ENCODE assay signal across 8 mouse cellular contexts in genomic region chr2:11429538-11429937, GRCm38 (mm10).
A peak's percentile ranks its signal among the peaks of the same experiment; 100 is the strongest.
DNase-seq lines count a peak whose midpoint lies in the region; ATAC-seq and TF ChIP-seq lines count a peak whose summit lies in the region.

No protein-coding gene starts in this region.

- DNase-seq in adrenal gland, adult 18-20 months (ENCODE audit: low spot score in 2 of 2), result peak; percentile 53 to 68
- DNase-seq in heart, adult 9 months (ENCODE audit: low spot score in 2 of 2), result peak; percentile 87 to 89
- DNase-seq in limb, embryonic 14.5 days (ENCODE audit: low spot score), result peak; percentile 72
- peak; percentile 70 to 82 for DNase-seq in monocyte, adult 2 months (ENCODE audit: low read depth in 1 of 2, low spot score in 2 of 2)
- DNase-seq in stomach, postnatal 0 days (ENCODE audit: low spot score), result peak; percentile 84

- no peak overlapping the region for H3K4me2 ChIP-seq in embryonic facial prominence, embryonic 15.5 days (replicated peaks)
- no peak overlapping the region for H3K4me2 ChIP-seq in kidney, embryonic 14.5 days (replicated peaks; ENCODE audit: low read depth, low read length)
- H3K4me2 ChIP-seq in limb, embryonic 14.5 days (replicated peaks; ENCODE audit: low read depth, low read length, severe bottlenecking), result no peak overlapping the region
- H3K4me2 ChIP-seq in stomach, postnatal 0 days (replicated peaks; ENCODE audit: low read depth), result no peak overlapping the region

- no peak overlapping the region for H3K9ac ChIP-seq in embryonic facial prominence, embryonic 15.5 days
- H3K9ac ChIP-seq in kidney, embryonic 14.5 days (ENCODE audit: low read depth, low read length), result no peak overlapping the region
- no peak overlapping the region for H3K9ac ChIP-seq in limb, embryonic 14.5 days (ENCODE audit: low read depth, low read length, severe bottlenecking)
- H3K9ac ChIP-seq in stomach, postnatal 0 days (ENCODE audit: low read length), result no peak overlapping the region

- H3K27ac ChIP-seq in embryonic facial prominence, embryonic 15.5 days (replicated peaks), result no peak overlapping the region
- H3K27ac ChIP-seq in kidney, embryonic 14.5 days (ENCODE audit: low read depth, low read length), result no peak overlapping the region
- no peak overlapping the region for H3K27ac ChIP-seq in limb, embryonic 14.5 days (replicated peaks; ENCODE audit: low read depth, low read length)
- peak overlapping the region; percentile 56 for H3K27ac ChIP-seq in stomach, postnatal 0 days (replicated peaks)

- peaks cover 6% of the 10 kb centered on the region; the same call in 1 of the 2 replicates for H3K4me1 ChIP-seq in embryonic facial prominence, embryonic 15.5 days
- peaks cover 22% of the 10 kb centered on the region for H3K4me1 ChIP-seq in kidney, embryonic 14.5 days (ENCODE audit: control insufficient read depth, insufficient read depth, low read length)
- 0 out of 2 replicates have a peak, but pooled peaks cover 4% of the 10 kb centered on the region for H3K4me1 ChIP-seq in limb, embryonic 14.5 days (ENCODE audit: control insufficient read depth, insufficient read depth, low read length)
- peaks cover 5% of the 10 kb centered on the region; the same call in 1 of the 2 replicates for H3K4me1 ChIP-seq in stomach, postnatal 0 days (replicated peaks; ENCODE audit: control insufficient read depth, insufficient read depth)

- 29% methylated on average over 3 of the region's 3 CpGs for whole genome bisulfite sequencing in embryonic facial prominence, embryonic 15.5 days
- WGBS in kidney, embryonic 14.5 days, result 12% methylated on average over 3 of the region's 3 CpGs
- 36% methylated on average over 3 of the region's 3 CpGs for WGBS in limb, embryonic 14.5 days
- 9% methylated on average over 3 of the region's 3 CpGs for WGBS in stomach, postnatal 0 days

- no peaks in the 10 kb centered on the region for H3K27me3 ChIP-seq in embryonic facial prominence, embryonic 15.5 days
- no peaks in the 10 kb centered on the region for H3K27me3 ChIP-seq in kidney, embryonic 14.5 days (ENCODE audit: control insufficient read depth, insufficient read depth, low read length)
- H3K27me3 ChIP-seq in limb, embryonic 14.5 days (ENCODE audit: control insufficient read depth, insufficient read depth, low read length), result no peaks in the 10 kb centered on the region
- no peaks in the 10 kb centered on the region for H3K27me3 ChIP-seq in stomach, postnatal 0 days (ENCODE audit: control insufficient read depth, insufficient read depth, low read length)

- TF ChIP-seq POLR2A in limb, embryonic 14.5 days (IDR thresholded peaks at IDR 0.05; ENCODE audit: borderline replicate concordance, extremely low read depth, insufficient read depth, insufficient read length), result no peak

- ATAC-seq in embryonic facial prominence, embryonic 15.5 days (ENCODE audit: insufficient number of reproducible peaks, low FRiP score, low TSS enrichment, low read depth), result peak; percentile 60; the same call in 1 of the 2 replicates
- ATAC-seq in kidney, embryonic 14.5 days (ENCODE audit: low FRiP score, low TSS enrichment), result peak; percentile 85
- ATAC-seq in limb, embryonic 14.5 days (ENCODE audit: low FRiP score, low read depth), result 0 out of 2 replicates have a peak, but pooled peaks have one; percentile 53
- peak; percentile 100 for ATAC-seq in stomach, postnatal 0 days (ENCODE audit: low FRiP score, low TSS enrichment)
- ATAC-seq in erythroid progenitor cell, adult 5-6 weeks (replicated peaks; ENCODE audit: low FRiP score, poor library complexity, severe bottlenecking), result no peak

- TF ChIP-seq CTCF in stomach, postnatal 0 days (IDR thresholded peaks at IDR 0.05; ENCODE audit: low read depth), result no peak

- H3K4me3 ChIP-seq in embryonic facial prominence, embryonic 15.5 days (replicated peaks), result no peak overlapping the region
- no peak overlapping the region for H3K4me3 ChIP-seq in kidney, embryonic 14.5 days (ENCODE audit: low read length)
- no peak overlapping the region for H3K4me3 ChIP-seq in limb, embryonic 14.5 days (replicated peaks; ENCODE audit: low read length)
- H3K4me3 ChIP-seq in stomach, postnatal 0 days (ENCODE audit: low read depth, low read length), result no peak overlapping the region

- no peaks in the 10 kb centered on the region for H3K36me3 ChIP-seq in embryonic facial prominence, embryonic 15.5 days
- no peaks in the 10 kb centered on the region for H3K36me3 ChIP-seq in kidney, embryonic 14.5 days (ENCODE audit: control insufficient read depth, insufficient read depth, low read length)
- no peaks in the 10 kb centered on the region for H3K36me3 ChIP-seq in limb, embryonic 14.5 days (ENCODE audit: control insufficient read depth, insufficient read depth, low read length)
- no peaks in the 10 kb centered on the region for H3K36me3 ChIP-seq in stomach, postnatal 0 days (ENCODE audit: control insufficient read depth, insufficient read depth, low read length)

- no peak for TF ChIP-seq EP300 in stomach, postnatal 0 days (optimal IDR thresholded peaks at IDR 0.05)

- no peaks in the 10 kb centered on the region for H3K9me3 ChIP-seq in embryonic facial prominence, embryonic 15.5 days (replicated peaks)
- no peaks in the 10 kb centered on the region for H3K9me3 ChIP-seq in kidney, embryonic 14.5 days (ENCODE audit: control insufficient read depth, low read length)
- no peaks in the 10 kb centered on the region for H3K9me3 ChIP-seq in limb, embryonic 14.5 days (ENCODE audit: control insufficient read depth, low read length)
- H3K9me3 ChIP-seq in stomach, postnatal 0 days (ENCODE audit: control insufficient read depth, low read length), result no peaks in the 10 kb centered on the region
